Mouse (Mus musculus): ENCODE results near the gene Robo2.

- TF ChIP-seq GATA1 (IDR thresholded peaks at IDR 0.05; ENCODE audit: borderline replicate concordance, low read length) (no peak), FLI1 (IDR thresholded peaks at IDR 0.05; ENCODE audit: low read length) (no peak)
Measured at GRCm38 (mm10) chr16:74113155-74113554, 298.5 kb downstream of the Robo2 start.

Data from megakaryocyte, embryonic 14.5 days (primary cell).